Mouse (Mus musculus) liver (tissue): ENCODE measurements at regions not wholly inside any gene's neighbourhood (a gene's known extent, or its start where the extent isn't known, plus 50 kb on each side); places are given as distances from the start of the nearest gene placed in this dataset.

Experiments used
- DNase-seq: peaks from one replicate; pipeline ENCODE4 v3.0.0-alpha.2; 2020; ENCODE audit warnings: mixed read lengths

DNA sequence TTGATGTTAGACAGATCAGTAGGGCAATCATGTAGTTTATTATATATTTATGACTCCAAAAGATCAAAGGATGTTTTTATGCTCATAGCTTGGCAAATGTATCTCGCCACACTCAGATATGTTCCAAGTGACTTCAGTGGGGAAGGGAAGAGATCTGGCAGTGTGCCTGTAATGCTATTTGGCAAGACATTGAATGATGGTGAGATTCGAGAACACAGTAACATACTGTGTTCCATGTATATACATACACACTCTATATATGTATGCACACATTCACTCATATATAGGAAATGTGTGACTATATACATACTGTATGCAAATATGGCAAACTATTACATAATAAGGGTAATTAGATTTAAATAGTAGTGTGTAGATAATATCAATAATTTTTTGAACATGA is 577.3 kb upstream of the Arrdc4 start:
- DNase-seq = no peak

DNA sequence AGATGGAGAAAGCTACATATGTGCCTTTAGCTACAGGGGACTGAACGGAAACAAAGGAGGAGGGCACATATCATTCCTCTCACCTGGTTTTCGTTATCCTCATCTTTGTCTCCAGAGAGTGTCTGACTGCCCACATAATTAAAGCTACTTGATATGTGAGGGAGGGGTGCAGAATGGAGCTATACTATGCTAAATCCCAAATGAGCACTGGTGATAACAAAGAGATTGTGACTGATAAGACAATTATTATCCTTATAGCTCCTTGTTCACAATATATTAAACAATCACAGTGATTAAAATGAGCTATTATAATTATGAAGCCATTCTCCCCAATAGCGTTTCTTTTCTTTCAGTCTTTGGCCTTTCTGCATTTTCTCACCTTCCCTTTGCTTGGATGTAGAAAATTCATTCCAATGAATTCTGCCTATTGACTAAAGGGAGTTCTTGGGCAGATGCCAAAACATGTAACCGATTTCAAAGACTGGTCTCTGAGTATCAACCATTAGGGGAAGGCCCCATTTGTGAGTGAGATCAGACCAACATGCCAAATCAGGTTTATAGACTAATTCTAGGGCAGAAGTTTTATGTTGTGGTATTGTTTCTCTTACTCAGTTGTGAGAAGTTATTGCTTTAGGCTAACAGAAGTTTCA is 528.1 kb upstream of the Arrdc4 start:
- no peak for DNase-seq

DNA sequence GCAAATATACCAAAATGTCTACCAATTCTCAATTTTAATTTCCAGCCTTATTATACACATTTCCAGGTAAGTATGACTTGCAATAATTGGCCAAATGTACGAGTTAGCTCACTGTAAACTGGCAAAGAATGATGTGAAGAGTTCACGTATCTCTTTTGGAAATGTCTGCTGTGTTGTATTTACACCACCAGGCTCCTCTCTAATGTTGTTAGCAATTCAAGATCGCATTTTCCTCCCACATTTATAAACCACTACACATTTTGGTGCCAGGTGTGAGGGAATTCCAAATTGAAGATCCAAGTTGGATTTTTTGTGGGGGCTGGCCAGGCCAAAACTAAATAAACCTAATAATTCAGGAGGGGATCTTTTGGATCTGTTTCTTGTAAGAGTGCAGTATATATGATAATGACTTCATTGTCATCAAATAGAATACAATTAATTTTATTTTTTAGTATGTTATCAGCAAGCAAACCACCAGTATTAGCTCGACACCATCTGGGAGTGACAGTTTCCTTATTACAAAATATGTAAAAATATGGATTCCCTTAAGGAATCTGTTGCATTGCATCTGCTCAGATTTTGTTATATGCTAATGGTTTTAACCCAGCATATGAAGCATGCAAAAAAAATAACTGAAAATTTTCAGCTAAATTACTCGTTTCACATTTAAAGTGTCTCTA is 527.5 kb upstream of the Arrdc4 start:
- no peak for DNase-seq

DNA sequence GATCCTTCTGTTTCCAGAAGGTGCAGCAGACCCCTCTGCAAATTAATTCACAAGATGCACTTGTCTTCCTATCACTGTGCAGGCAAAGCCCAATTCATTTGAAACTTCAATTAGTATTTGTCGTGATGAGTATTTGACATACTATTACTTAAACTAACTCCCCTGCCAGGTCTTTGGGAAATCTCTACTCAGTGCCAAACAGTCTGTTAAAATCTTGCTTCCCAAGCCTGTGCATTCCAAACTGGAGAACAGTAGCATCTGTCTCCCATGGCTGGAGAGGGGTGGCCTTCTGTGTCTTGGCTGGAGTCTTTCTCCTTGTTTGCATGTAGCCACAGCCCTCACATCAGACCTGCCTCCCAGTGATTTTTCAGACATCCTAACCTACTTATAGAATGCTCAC is 524.6 kb upstream of the Arrdc4 start:
- DNase-seq = no peak

DNA sequence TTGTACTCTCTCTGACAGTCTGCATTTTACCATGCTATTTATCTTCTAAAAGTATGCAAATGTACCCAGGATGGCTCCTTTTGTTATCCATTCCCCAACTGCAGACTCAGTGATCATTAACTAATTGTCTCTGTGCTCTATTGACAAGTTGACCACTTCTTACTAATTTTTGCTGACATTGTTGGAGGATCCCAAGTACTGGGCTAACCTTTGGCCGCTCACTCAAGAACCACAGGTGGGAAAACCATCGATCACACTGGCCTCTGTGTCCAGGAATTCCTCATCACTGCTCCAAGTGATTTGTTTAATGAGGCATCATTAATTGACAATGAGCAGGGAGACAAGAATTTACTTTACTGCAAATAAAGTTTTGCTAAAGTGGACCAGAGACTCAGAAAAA is 495.5 kb upstream of the Arrdc4 start:
- DNase-seq = no peak

DNA sequence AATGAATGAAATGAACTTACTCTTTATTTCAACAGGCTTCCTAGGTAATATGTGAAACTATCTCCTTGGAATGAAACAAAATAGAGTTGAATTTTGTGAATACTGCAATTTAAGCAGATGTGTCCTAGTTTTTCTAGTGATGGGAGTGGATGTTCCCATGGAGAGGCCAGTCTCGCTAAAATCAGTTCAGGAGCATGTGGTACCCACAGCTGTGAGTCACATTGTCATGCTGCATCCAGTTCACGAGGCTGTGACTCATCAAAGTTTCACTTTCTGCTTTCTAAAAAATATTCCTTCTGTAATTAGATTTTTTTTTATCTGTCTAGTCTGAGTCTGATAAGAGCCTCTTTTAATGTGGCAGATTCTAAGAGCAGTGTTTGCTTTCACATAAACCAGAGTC is 484.3 kb upstream of the Arrdc4 start:
- no peak for DNase-seq

DNA sequence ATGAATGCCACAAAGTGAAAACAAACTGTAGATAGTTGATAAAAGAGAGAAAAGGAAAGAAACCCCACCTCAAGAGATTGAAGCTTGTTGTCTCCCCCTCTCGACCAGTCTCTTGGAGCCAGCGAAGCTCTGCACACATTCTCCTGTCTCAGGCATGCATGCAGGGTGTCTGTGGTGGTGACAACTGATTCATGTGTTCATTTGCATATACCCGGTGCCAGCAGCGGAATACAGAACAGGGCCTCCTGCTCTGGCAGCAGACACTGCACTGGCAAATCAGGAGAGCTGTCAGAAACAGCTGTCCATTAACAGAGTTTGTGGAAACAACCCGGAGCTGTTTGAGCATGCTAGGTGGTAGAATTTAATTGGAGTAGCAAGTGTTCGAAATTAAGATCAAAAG is 468.8 kb upstream of the Arrdc4 start:
- peak; percentile 2 for DNase-seq
